Mouse (Mus musculus): ENCODE measurements at regions not wholly inside any gene's neighbourhood (a gene's known extent, or its start where the extent isn't known, plus 50 kb on each side); places are given as distances from the start of the nearest gene placed in this dataset.
A peak's percentile ranks its signal among the peaks of the same experiment; 100 is the strongest.

GRCm38 (mm10) chrX:50634842-50635615 lies 205.8 kb upstream of the Stk26 start:
- DNase-seq (ENCODE audit: low spot score) (peak; percentile 87), ATAC-seq (ENCODE audit: low FRiP score, low TSS enrichment) (peak; percentile 98)
- TF ChIP-seq EP300 (optimal IDR thresholded peaks at IDR 0.05) (no peak), CTCF (IDR thresholded peaks at IDR 0.05; ENCODE audit: low read depth) (peak; percentile 62)
- Histone ChIP-seq H3K4me2 (replicated peaks; ENCODE audit: low read depth) (peak overlapping the region; percentile 54), H3K36me3 (ENCODE audit: control insufficient read depth, insufficient read depth, low read length) (no peaks in the 10 kb centered on the region), H3K4me1 (replicated peaks; ENCODE audit: control insufficient read depth, insufficient read depth) (no peaks in the 10 kb centered on the region), H3K27ac (replicated peaks) (peak overlapping the region; percentile 65), H3K9ac (ENCODE audit: low read length) (peak overlapping the region; percentile 66), H3K4me3 (ENCODE audit: low read depth, low read length) (peak overlapping the region; percentile 50), H3K9me3 (ENCODE audit: control insufficient read depth, low read length) (no peaks in the 10 kb centered on the region), H3K27me3 (ENCODE audit: control insufficient read depth, insufficient read depth, low read length) (no peaks in the 10 kb centered on the region)
- 8% methylated on average over 25 of the region's 30 CpGs for WGBS

- H3K36me3 ChIP-seq (ENCODE audit: control insufficient read depth, insufficient read depth, low read length) = no peaks in the 10 kb centered on the region
- no peaks in the 10 kb centered on the region for H3K27me3 ChIP-seq (ENCODE audit: control insufficient read depth, insufficient read depth, low read length)
- TF ChIP-seq EP300 (optimal IDR thresholded peaks at IDR 0.05) (no peak), CTCF (IDR thresholded peaks at IDR 0.05; ENCODE audit: low read depth) (no peak)
- no peak for ATAC-seq (ENCODE audit: low FRiP score, low TSS enrichment)
- DNase-seq (ENCODE audit: low spot score) = no peak
- no peaks in the 10 kb centered on the region for H3K9me3 ChIP-seq (ENCODE audit: control insufficient read depth, low read length)
- 34% methylated on average over 6 of the region's 6 CpGs for WGBS
- no peak overlapping the region for H3K4me2 ChIP-seq (replicated peaks; ENCODE audit: low read depth)
- H3K9ac ChIP-seq (ENCODE audit: low read length) = no peak overlapping the region
- no peaks in the 10 kb centered on the region for H3K4me1 ChIP-seq (replicated peaks; ENCODE audit: control insufficient read depth, insufficient read depth)
- no peak overlapping the region for H3K4me3 ChIP-seq (ENCODE audit: low read depth, low read length)
- H3K27ac ChIP-seq (replicated peaks) = no peak overlapping the region
Observed at GRCm38 (mm10) chrX:50632536-50632935, 204.2 kb upstream of the Olfr1324 start.

- H3K27me3 ChIP-seq (ENCODE audit: control insufficient read depth, insufficient read depth, low read length) = no peaks in the 10 kb centered on the region
- H3K4me1 ChIP-seq (replicated peaks; ENCODE audit: control insufficient read depth, insufficient read depth) = no peaks in the 10 kb centered on the region
- no peak overlapping the region for H3K9ac ChIP-seq (ENCODE audit: low read length)
- DNase-seq (ENCODE audit: low spot score) (no peak), ATAC-seq (ENCODE audit: low FRiP score, low TSS enrichment) (no peak)
- H3K27ac ChIP-seq (replicated peaks) = no peak overlapping the region
- H3K4me3 ChIP-seq (ENCODE audit: low read depth, low read length) = no peak overlapping the region
- H3K9me3 ChIP-seq (ENCODE audit: control insufficient read depth, low read length) = no peaks in the 10 kb centered on the region
- no peak overlapping the region for H3K4me2 ChIP-seq (replicated peaks; ENCODE audit: low read depth)
- TF ChIP-seq EP300 (optimal IDR thresholded peaks at IDR 0.05) (no peak), CTCF (IDR thresholded peaks at IDR 0.05; ENCODE audit: low read depth) (no peak)
- no peaks in the 10 kb centered on the region for H3K36me3 ChIP-seq (ENCODE audit: control insufficient read depth, insufficient read depth, low read length)
- 62% methylated on average over 6 of the region's 6 CpGs for WGBS
Observed at GRCm38 (mm10) chrX:50625336-50625735, 197.0 kb upstream of the Olfr1324 start.

- no peak overlapping the region for H3K4me2 ChIP-seq (replicated peaks; ENCODE audit: low read depth)
- no peaks in the 10 kb centered on the region for H3K27me3 ChIP-seq (ENCODE audit: control insufficient read depth, insufficient read depth, low read length)
Observed at GRCm38 (mm10) chrX:50622984-50623455, 194.7 kb upstream of the Olfr1324 start.

GRCm38 (mm10) chrX:50620909-50621308 lies 192.6 kb upstream of the Olfr1324 start:
- H3K9ac ChIP-seq (ENCODE audit: low read length) = no peak overlapping the region
- H3K4me2 ChIP-seq (replicated peaks; ENCODE audit: low read depth) = no peak overlapping the region
- ATAC-seq (ENCODE audit: low FRiP score, low TSS enrichment) (no peak), DNase-seq (ENCODE audit: low spot score) (no peak)
- TF ChIP-seq EP300 (optimal IDR thresholded peaks at IDR 0.05) (no peak), CTCF (IDR thresholded peaks at IDR 0.05; ENCODE audit: low read depth) (peak; percentile 50)
- H3K27ac ChIP-seq (replicated peaks) = no peak overlapping the region
- H3K4me3 ChIP-seq (ENCODE audit: low read depth, low read length) = no peak overlapping the region
- no peaks in the 10 kb centered on the region for H3K4me1 ChIP-seq (replicated peaks; ENCODE audit: control insufficient read depth, insufficient read depth)
- H3K36me3 ChIP-seq (ENCODE audit: control insufficient read depth, insufficient read depth, low read length) = no peaks in the 10 kb centered on the region
- H3K9me3 ChIP-seq (ENCODE audit: control insufficient read depth, low read length) = no peaks in the 10 kb centered on the region
- 70% methylated on average over 8 of the region's 8 CpGs for WGBS
- H3K27me3 ChIP-seq (ENCODE audit: control insufficient read depth, insufficient read depth, low read length) = no peaks in the 10 kb centered on the region

More at GRCm38 (mm10) chrX:50622984-50623455, 194.7 kb upstream of the Olfr1324 start:
- H3K27ac ChIP-seq (replicated peaks) = no peak overlapping the region
- no peaks in the 10 kb centered on the region for H3K4me1 ChIP-seq (replicated peaks; ENCODE audit: control insufficient read depth, insufficient read depth)
- H3K9ac ChIP-seq (ENCODE audit: low read length) = no peak overlapping the region
- H3K36me3 ChIP-seq (ENCODE audit: control insufficient read depth, insufficient read depth, low read length) = no peaks in the 10 kb centered on the region
- H3K9me3 ChIP-seq (ENCODE audit: control insufficient read depth, low read length) = no peaks in the 10 kb centered on the region
- no peak for DNase-seq (ENCODE audit: low spot score)
- H3K4me3 ChIP-seq (ENCODE audit: low read depth, low read length) = no peak overlapping the region
- ATAC-seq (ENCODE audit: low FRiP score, low TSS enrichment) = no peak
- TF ChIP-seq CTCF (IDR thresholded peaks at IDR 0.05; ENCODE audit: low read depth) (peak; percentile 70), EP300 (optimal IDR thresholded peaks at IDR 0.05) (no peak)
- WGBS = 68% methylated on average over 19 of the region's 19 CpGs

DNA sequence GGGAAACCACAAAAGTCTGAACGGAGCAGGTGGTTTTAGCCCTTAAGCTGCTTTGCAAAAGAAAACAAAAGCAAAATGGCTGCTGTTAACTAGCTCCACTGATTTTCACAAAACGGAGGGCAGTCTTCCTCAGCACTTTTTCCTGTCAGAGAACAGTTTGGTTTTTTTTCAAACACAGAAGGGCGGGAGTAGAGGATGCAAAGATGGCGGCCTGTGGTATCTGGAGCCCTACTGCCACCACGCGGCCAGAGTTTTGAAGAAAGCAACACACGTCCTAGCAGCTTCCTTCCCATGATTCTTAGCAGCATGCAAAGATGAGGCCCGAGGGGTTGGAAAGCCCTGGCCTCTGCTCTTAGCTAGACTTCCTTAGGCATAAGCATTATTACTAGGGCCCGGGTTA lies 191.6 kb upstream of the Olfr1324 start:
- Histone ChIP-seq H3K36me3 (ENCODE audit: control insufficient read depth, insufficient read depth, low read length) (no peaks in the 10 kb centered on the region), H3K9ac (ENCODE audit: low read length) (no peak overlapping the region), H3K9me3 (ENCODE audit: control insufficient read depth, low read length) (no peaks in the 10 kb centered on the region), H3K4me1 (replicated peaks; ENCODE audit: control insufficient read depth, insufficient read depth) (no peaks in the 10 kb centered on the region), H3K27me3 (ENCODE audit: control insufficient read depth, insufficient read depth, low read length) (no peaks in the 10 kb centered on the region), H3K4me3 (ENCODE audit: low read depth, low read length) (no peak overlapping the region), H3K27ac (replicated peaks) (no peak overlapping the region; the same call in 1 of the 2 replicates), H3K4me2 (replicated peaks; ENCODE audit: low read depth) (no peak overlapping the region)
- 0 out of 2 replicates have a peak, but pooled peaks have one; percentile 45 for ATAC-seq (ENCODE audit: low FRiP score, low TSS enrichment)
- peak; percentile 50 for DNase-seq (ENCODE audit: low spot score)
- TF ChIP-seq CTCF (IDR thresholded peaks at IDR 0.05; ENCODE audit: low read depth) (peak; percentile 73), EP300 (optimal IDR thresholded peaks at IDR 0.05) (no peak)
- WGBS = 64% methylated on average over 9 of the region's 9 CpGs
